Mouse (Mus musculus) ovary, postnatal 14 days (tissue): ENCODE data around the gene Tspyl4.
A peak's percentile ranks its signal among the peaks of the same experiment; 100 is the strongest.

Experiments
- DNase-seq: peaks from one replicate; pipeline ENCODE4 v3.0.0; 2022; ENCODE audit warnings: low spot score

Gene Tspyl4

GRCm38 (mm10) chr10:34320809-34321208, 23.6 kb downstream of the Tspyl4 start:
- DNase-seq = no peak

GRCm38 (mm10) chr10:34326701-34327100, 29.5 kb downstream of the Tspyl4 start:
- no peak for DNase-seq

GRCm38 (mm10) chr10:34327144-34327543, 29.9 kb downstream of the Tspyl4 start:
- DNase-seq = no peak

- peak; percentile 33 for DNase-seq
Observed at GRCm38 (mm10) chr10:34328310-34328709, 31.1 kb downstream of the Tspyl4 start.

GRCm38 (mm10) chr10:34341014-34341413, 43.8 kb downstream of the Tspyl4 start:
- DNase-seq = no peak

GRCm38 (mm10) chr10:34341886-34342285, 44.6 kb downstream of the Tspyl4 start:
- no peak for DNase-seq
